Mouse (Mus musculus) hindbrain, postnatal 0 days (tissue): ENCODE results near the gene Cpa5. TPM values are rescaled to one million over a fixed set of nuclear protein-coding genes. Genes with fewer than 3 reads are reported as not detected.

Source experiments
- ATAC-seq: fragments of 200-750 bp; cut with Nextera tagmentation; 2 replicates; pipeline ENCODE4 v1.8.0; 2017; ENCODE audit warnings: mild to moderate bottlenecking, moderate TSS enrichment, moderate library complexity
- DNase-seq: peaks from one replicate; pipeline ENCODE4 v3.0.0-alpha.2; 2015; ENCODE audit warnings: low spot score
- H3K27ac ChIP-seq: fragments of 300-500 bp; sonication (generic); 2 replicates; pipeline ENCODE4 v1.5.1; 2014; ENCODE audit warnings: mild to moderate bottlenecking
- H3K27me3 ChIP-seq: fragments of 300-500 bp; sonication (generic); 2 replicates; pipeline ENCODE4 v1.6.1; 2014; ENCODE audit warnings: low read length, mixed read lengths; ENCODE audit not compliant: insufficient read depth
- H3K36me3 ChIP-seq: fragments of 300-500 bp; sonication (generic); 2 replicates; pipeline ENCODE4 v1.6.1; 2014; ENCODE audit warnings: low read length, mixed read lengths; ENCODE audit not compliant: insufficient read depth
- H3K4me1 ChIP-seq: fragments of 300-500 bp; sonication (generic); 2 replicates; pipeline ENCODE4 v1.6.1; 2014; ENCODE audit warnings: antibody characterized with exemption, low read length, mixed read lengths; ENCODE audit not compliant: insufficient read depth
- H3K4me2 ChIP-seq: fragments of 300-500 bp; sonication (generic); 2 replicates; pipeline ENCODE4 v1.6.1; 2014; ENCODE audit warnings: low read depth, mild to moderate bottlenecking, low read length, moderate library complexity, mixed read lengths
- H3K4me3 ChIP-seq: fragments of 300-500 bp; sonication (generic); 2 replicates; pipeline ENCODE4 v1.5.1; 2014; ENCODE audit warnings: low read length
- H3K9ac ChIP-seq: fragments of 300-500 bp; sonication (generic); replicated peaks from 2 replicates; pipeline ENCODE4 v1.6.1; 2014; ENCODE audit warnings: mild to moderate bottlenecking, low read length, moderate library complexity, mixed read lengths
- H3K9me3 ChIP-seq: fragments of 300-500 bp; sonication (generic); 2 replicates; pipeline ENCODE4 v1.6.1; 2016; ENCODE audit warnings: low read length, mixed read lengths
- CTCF ChIP-seq: IDR thresholded peaks from 2 replicates; pipeline ENCODE4 v1.5.1; 2016; ENCODE audit warnings: antibody characterized with exemption, control low read depth, low read depth
- WGBS: fragments of 180-500 bp; shearing (Covaris S2); extraction: QIAGEN DNeasy Blood & Tissue Kit; methylation state at CpG from one replicate; pipeline ENCODE4 v1.1.7; 2014; 5-methylcytosine and 5-hydroxymethylcytosine counted together
- polyA plus RNA-seq: library from polyadenylated mRNA; unstranded; fragments of >200 nt; fragmentation: Nextera tagmentation; extraction: Ambion mirVana; gene quantifications from 2 replicates; pipeline ENCODE4 v1.2.1, GENCODE M21; 2015
- total RNA-seq: library from RNA; depleted of rRNA; stranded (reverse); fragments of >200 nt; gene quantifications from 2 replicates; pipeline ENCODE4 v1.2.3, GENCODE M21; 2014

Gene Cpa5
- total and polyA plus RNA-seq, 2 experiments from 2014 or later, result not detected

GRCm38 (mm10) chr6:30652425-30653188 is 41.8 kb downstream of the Cpa5 start:
- no peak for TF ChIP-seq CTCF
- Histone ChIP-seq H3K27me3 (no peaks in the 10 kb centered on the region), H3K4me3 (no peak overlapping the region), H3K9me3 (no peaks in the 10 kb centered on the region), H3K4me1 (peaks cover 14% of the 10 kb centered on the region), H3K9ac (no peak overlapping the region), H3K36me3 (no peaks in the 10 kb centered on the region), H3K4me2 (no peak overlapping the region), H3K27ac (peak overlapping the region; percentile 36; the same call in 1 of the 2 replicates)
- ATAC-seq, result no peak
- no peak for DNase-seq
- WGBS, result 56% methylated on average over 9 of the region's 9 CpGs

- H3K4me1 ChIP-seq, result peaks cover 14% of the 10 kb centered on the region
- no peak for ATAC-seq
- no peaks in the 10 kb centered on the region for H3K36me3 ChIP-seq
These were observed 42.7 kb downstream of the Cpa5 start for GRCm38 (mm10) chr6:30653518-30653917.

DNA sequence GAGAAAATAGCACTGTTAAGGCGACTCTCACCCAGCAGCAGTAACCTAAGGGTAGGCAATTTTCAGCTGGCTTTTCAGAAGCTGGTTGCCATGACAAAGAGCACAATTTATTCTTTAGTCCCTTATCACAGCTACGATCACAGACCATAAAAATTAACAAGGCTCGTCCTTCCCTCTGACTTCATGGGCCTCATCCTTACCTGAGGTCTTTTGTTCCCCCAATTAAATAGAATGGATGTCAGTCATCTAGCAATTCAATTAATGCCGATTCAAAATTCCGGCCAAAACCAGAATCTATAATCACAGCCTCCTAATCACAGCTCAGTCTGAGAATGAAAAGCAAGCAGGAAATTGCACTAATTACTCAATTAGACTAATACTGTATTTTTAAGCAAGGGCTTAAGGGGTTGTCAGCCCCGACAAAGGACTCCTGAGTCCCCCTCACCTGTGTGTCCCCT is 43.6 kb downstream of the Cpa5 start:
- Histone ChIP-seq H3K4me2 (no peak overlapping the region), H3K4me1 (peaks cover 10% of the 10 kb centered on the region), H3K36me3 (no peaks in the 10 kb centered on the region), H3K9me3 (no peaks in the 10 kb centered on the region), H3K4me3 (no peak overlapping the region), H3K27ac (peak overlapping the region; percentile 67; the same call in 1 of the 2 replicates), H3K27me3 (no peaks in the 10 kb centered on the region), H3K9ac (no peak overlapping the region)
- ATAC-seq, result 0 out of 2 replicates have a peak, but pooled peaks have one; percentile 41
- TF ChIP-seq CTCF, result no peak
- DNase-seq, result peak; percentile 37
- 29% methylated on average over 6 of the region's 6 CpGs for WGBS

More at GRCm38 (mm10) chr6:30653518-30653917, 42.7 kb downstream of the Cpa5 start:
- 74% methylated on average over 6 of the region's 6 CpGs for WGBS
- Histone ChIP-seq H3K27ac (peak overlapping the region; percentile 27; the same call in 1 of the 2 replicates), H3K27me3 (no peaks in the 10 kb centered on the region), H3K4me3 (no peak overlapping the region), H3K9me3 (no peaks in the 10 kb centered on the region), H3K4me2 (no peak overlapping the region), H3K9ac (no peak overlapping the region)
- no peak for DNase-seq
- no peak for TF ChIP-seq CTCF

GRCm38 (mm10) chr6:30654932-30655331 is 44.1 kb downstream of the Cpa5 start:
- no peaks in the 10 kb centered on the region for H3K9me3 ChIP-seq
- no peak for DNase-seq
- ATAC-seq, result no peak
- peak overlapping the region; percentile 67; the same call in 1 of the 2 replicates for H3K27ac ChIP-seq
- no peak for TF ChIP-seq CTCF
- H3K4me1 ChIP-seq, result peaks cover 5% of the 10 kb centered on the region; the same call in 1 of the 2 replicates
- no peaks in the 10 kb centered on the region for H3K36me3 ChIP-seq
- WGBS, result 66% methylated on average over 3 of the region's 3 CpGs
- H3K27me3 ChIP-seq, result no peaks in the 10 kb centered on the region
- H3K9ac ChIP-seq, result no peak overlapping the region
- H3K4me2 ChIP-seq, result no peak overlapping the region
- H3K4me3 ChIP-seq, result no peak overlapping the region

DNA sequence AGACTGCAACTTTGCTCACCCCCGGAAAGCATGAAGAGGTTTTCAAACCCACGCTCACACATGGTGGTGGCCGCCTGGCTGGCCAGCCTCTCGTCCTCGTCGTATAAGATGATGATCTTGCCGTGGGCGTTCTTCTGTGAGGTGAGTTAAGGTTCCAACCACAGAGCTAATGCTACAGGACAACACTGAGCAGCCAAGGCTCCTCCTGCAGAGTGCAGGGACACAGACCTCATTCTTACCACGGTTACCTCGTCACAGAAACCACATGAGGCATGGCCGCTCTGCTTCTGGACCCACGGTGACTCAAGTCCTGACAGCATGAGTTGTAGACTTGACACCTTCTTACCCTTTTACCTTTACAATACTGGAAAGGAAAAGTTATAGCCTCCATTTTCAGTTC is 46.5 kb downstream of the Cpa5 start:
- DNase-seq (no peak), ATAC-seq (no peak)
- Histone ChIP-seq H3K4me1 (peaks cover 5% of the 10 kb centered on the region; the same call in 1 of the 2 replicates), H3K4me2 (no peak overlapping the region), H3K4me3 (no peak overlapping the region), H3K36me3 (no peaks in the 10 kb centered on the region), H3K27me3 (no peaks in the 10 kb centered on the region), H3K9ac (no peak overlapping the region), H3K9me3 (no peaks in the 10 kb centered on the region), H3K27ac (no peak overlapping the region)
- TF ChIP-seq CTCF, result no peak
- 92% methylated on average over 12 of the region's 12 CpGs for WGBS

GRCm38 (mm10) chr6:30658619-30659018 is 47.8 kb downstream of the Cpa5 start:
- 67% methylated on average over 9 of the region's 9 CpGs for WGBS
- no peak overlapping the region for H3K4me3 ChIP-seq
- H3K36me3 ChIP-seq, result no peaks in the 10 kb centered on the region
- no peak overlapping the region for H3K27ac ChIP-seq
- no peak overlapping the region for H3K9ac ChIP-seq
- peaks cover 5% of the 10 kb centered on the region; the same call in 1 of the 2 replicates for H3K4me1 ChIP-seq
- no peak for DNase-seq
- H3K27me3 ChIP-seq, result no peaks in the 10 kb centered on the region
- no peak for ATAC-seq
- no peak overlapping the region for H3K4me2 ChIP-seq
- H3K9me3 ChIP-seq, result no peaks in the 10 kb centered on the region
- no peak for TF ChIP-seq CTCF

DNA sequence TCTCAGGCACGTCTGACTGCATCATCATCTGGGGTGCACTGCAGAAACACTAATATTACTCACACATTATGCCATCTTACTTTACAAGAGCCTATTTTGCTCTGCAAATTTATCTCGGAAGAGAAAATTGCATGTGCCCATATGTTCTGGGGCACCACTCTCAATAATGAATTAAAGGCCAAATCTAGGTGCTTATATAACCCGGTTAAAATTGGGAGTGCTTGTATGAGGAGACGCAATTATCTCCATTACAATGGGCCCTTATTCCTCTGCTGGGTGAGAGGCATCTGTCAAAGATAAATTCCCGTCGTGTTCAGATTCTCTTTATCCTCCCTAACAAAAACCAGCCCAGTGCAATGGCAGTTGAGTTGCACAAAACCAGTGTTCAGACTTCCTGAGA is 54.0 kb downstream of the Cpa5 start:
- H3K9me3 ChIP-seq, result no peaks in the 10 kb centered on the region
- ATAC-seq (no peak), DNase-seq (no peak)
- H3K27ac ChIP-seq, result no peak overlapping the region
- whole genome bisulfite sequencing, result 31% methylated on average over 6 of the region's 6 CpGs
- H3K27me3 ChIP-seq, result no peaks in the 10 kb centered on the region
- no peak for TF ChIP-seq CTCF
- H3K4me1 ChIP-seq, result no peaks in the 10 kb centered on the region
- H3K4me2 ChIP-seq, result no peak overlapping the region
- no peaks in the 10 kb centered on the region for H3K36me3 ChIP-seq
- H3K9ac ChIP-seq, result no peak overlapping the region
- no peak overlapping the region for H3K4me3 ChIP-seq
